Mouse (Mus musculus): ENCODE data around the gene Mymk. TPM values are rescaled to one million over a fixed set of nuclear protein-coding genes. Genes with fewer than 3 reads are reported as not detected.

The Mymk gene
- polyA plus RNA-seq, 1 experiment from 2014 or later: not detected

DNA sequence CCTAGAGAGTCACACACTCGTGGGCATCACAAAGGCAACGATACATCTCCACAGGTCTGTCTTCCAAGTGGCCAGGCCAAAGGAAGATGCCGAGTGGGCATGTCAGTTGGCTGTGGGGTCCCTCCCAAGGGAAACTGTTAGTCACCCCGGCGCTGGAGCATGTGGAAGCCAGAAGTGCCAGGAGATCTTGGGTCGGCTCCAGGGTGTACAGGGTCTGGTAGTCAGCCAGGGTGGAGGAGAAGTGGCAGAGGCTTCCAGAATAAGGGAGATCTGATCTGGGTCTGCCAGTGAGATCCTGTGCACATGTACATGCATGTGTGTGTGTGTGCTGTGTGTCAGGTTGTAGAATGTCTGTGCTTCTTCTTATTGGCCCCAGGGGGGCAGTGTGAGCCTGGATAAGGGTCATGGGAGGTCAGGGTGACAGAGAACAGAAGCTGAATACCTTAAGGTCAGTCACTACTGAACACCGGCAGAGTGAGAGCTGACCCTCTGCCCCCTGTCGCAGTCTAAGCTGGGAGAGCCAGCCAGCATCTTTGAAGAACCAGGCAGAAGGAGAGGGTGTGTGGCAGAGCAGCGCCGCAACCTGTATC, 5.8 kb upstream of the Mymk start:
- ATAC-seq: no peak
- no peak overlapping the region for H3K4me2 ChIP-seq (replicated peaks)
- H3K4me1 ChIP-seq (replicated peaks): peaks cover 26% of the 10 kb centered on the region
- H3K9me3 ChIP-seq: no peaks in the 10 kb centered on the region
- H3K4me3 ChIP-seq (replicated peaks): no peak overlapping the region
- no peak overlapping the region for H3K27ac ChIP-seq
- H3K27me3 ChIP-seq: no peaks in the 10 kb centered on the region
- 62% methylated on average over 10 of the region's 10 CpGs for WGBS
- no peaks in the 10 kb centered on the region for H3K36me3 ChIP-seq
- no peak overlapping the region for H3K9ac ChIP-seq (replicated peaks)

DNA sequence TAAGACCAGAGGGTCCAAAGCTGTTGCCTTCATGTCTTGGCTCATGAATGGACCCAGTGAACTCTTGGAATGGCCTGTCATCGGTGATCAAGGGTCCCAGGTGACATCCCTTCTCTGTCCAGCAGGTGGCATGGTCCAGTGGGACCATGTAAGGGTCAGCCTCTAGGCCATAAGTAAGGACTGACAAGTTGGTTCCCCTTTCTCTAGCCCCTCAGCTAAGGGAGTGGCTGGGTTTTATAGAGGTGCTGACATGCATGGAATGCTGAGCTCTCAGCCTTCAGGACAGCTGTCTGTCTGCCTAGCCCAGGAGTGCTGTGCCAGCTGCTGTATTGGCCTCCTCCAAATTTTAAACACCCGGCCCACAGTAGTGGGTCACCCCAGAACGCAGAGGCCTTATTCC, 3.5 kb upstream of the Mymk start:
- no peak for ATAC-seq
- Histone ChIP-seq H3K27ac (no peak overlapping the region), H3K27me3 (no peaks in the 10 kb centered on the region), H3K4me3 (replicated peaks) (no peak overlapping the region), H3K36me3 (no peaks in the 10 kb centered on the region), H3K4me2 (replicated peaks) (no peak overlapping the region), H3K9ac (replicated peaks) (no peak overlapping the region), H3K9me3 (no peaks in the 10 kb centered on the region), H3K4me1 (replicated peaks) (peaks cover 26% of the 10 kb centered on the region)
- WGBS: 75% methylated on average over 3 of the region's 3 CpGs

- H3K9me3 ChIP-seq: no peaks in the 10 kb centered on the region
- 82% methylated on average over 4 of the region's 4 CpGs for WGBS
- H3K27me3 ChIP-seq: no peaks in the 10 kb centered on the region
- H3K36me3 ChIP-seq: no peaks in the 10 kb centered on the region
- no peak overlapping the region for H3K27ac ChIP-seq
- no peak for ATAC-seq
- H3K4me3 ChIP-seq (replicated peaks): no peak overlapping the region
- no peak overlapping the region for H3K9ac ChIP-seq (replicated peaks)
- H3K4me1 ChIP-seq (replicated peaks): peaks cover 21% of the 10 kb centered on the region
- H3K4me2 ChIP-seq (replicated peaks): no peak overlapping the region
Measured at GRCm38 (mm10) chr2:27074804-27075203, 2.8 kb upstream of the Mymk start.

DNA sequence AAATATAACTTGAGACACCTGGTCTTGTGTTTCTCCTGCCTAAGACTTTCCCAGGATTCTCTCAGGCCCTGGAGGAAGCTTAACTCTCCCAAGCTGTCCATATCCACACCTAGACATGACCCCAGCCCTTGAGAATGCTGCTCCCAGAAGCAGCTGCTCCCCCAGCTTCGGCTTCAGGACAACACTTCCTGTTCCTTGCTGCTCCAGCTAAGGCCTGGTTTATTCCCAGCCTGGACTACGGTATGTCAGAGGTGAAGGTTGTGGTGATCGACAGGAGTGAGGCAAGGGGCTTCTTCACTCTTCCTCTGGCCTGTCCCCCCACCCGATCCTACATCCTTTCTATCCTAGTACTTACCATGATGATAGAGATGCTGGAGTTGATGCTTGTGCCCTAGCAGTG, 1.4 kb upstream of the Mymk start:
- Histone ChIP-seq H3K27ac (no peak overlapping the region), H3K4me1 (replicated peaks) (peaks cover 10% of the 10 kb centered on the region), H3K4me3 (replicated peaks) (no peak overlapping the region), H3K9ac (replicated peaks) (no peak overlapping the region), H3K9me3 (no peaks in the 10 kb centered on the region), H3K27me3 (no peaks in the 10 kb centered on the region), H3K36me3 (no peaks in the 10 kb centered on the region), H3K4me2 (replicated peaks) (no peak overlapping the region)
- 84% methylated on average over 4 of the region's 4 CpGs for WGBS
- ATAC-seq: no peak

GRCm38 (mm10) chr2:27071137-27071536, 842 bp downstream of the Mymk start:
- Histone ChIP-seq H3K4me3 (replicated peaks) (no peak overlapping the region), H3K4me2 (replicated peaks) (no peak overlapping the region), H3K9ac (replicated peaks) (no peak overlapping the region), H3K4me1 (replicated peaks) (peaks cover 8% of the 10 kb centered on the region; the same call in 1 of the 2 replicates), H3K27me3 (no peaks in the 10 kb centered on the region), H3K9me3 (no peaks in the 10 kb centered on the region), H3K27ac (no peak overlapping the region), H3K36me3 (no peaks in the 10 kb centered on the region)
- ATAC-seq: no peak
- WGBS: 41% methylated on average over 4 of the region's 4 CpGs

DNA sequence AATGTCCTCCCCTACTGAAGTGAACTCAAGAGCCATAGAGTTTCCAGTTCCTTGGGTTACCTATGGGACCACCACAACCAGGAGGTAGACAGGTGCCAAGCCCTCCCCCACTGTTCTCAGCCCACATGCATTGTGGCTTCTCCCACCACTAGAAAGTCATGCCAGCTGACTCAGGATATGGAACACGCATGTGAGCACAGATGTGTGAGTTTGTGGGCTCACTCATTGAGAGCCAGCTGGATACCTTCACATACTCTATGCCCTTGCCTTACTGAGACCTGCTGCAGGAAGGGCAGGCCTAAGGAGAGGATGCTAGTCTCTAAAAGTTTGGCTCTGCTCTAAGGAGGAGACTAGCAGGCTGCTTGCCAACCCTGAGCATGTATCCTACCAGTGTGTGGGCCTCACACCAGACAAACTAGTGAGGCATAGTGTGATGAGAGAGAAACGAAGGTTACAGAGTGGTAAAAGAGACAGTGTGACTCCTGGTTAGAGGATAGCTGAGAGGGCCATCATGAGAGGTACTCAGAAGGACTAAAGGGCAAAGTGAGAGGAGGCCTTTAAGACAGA, 1.6 kb downstream of the Mymk start:
- H3K36me3 ChIP-seq: no peaks in the 10 kb centered on the region
- H3K9ac ChIP-seq (replicated peaks): no peak overlapping the region
- ATAC-seq: no peak
- H3K9me3 ChIP-seq: no peaks in the 10 kb centered on the region
- no peak overlapping the region for H3K4me3 ChIP-seq (replicated peaks)
- H3K27ac ChIP-seq: no peak overlapping the region
- peaks cover 8% of the 10 kb centered on the region; the same call in 1 of the 2 replicates for H3K4me1 ChIP-seq (replicated peaks)
- no peaks in the 10 kb centered on the region for H3K27me3 ChIP-seq
- WGBS: 82% methylated on average over 2 of the region's 2 CpGs
- H3K4me2 ChIP-seq (replicated peaks): no peak overlapping the region

- H3K4me1 ChIP-seq (replicated peaks): peaks cover 8% of the 10 kb centered on the region; the same call in 1 of the 2 replicates
- WGBS: 43% methylated on average over 3 of the region's 3 CpGs
- H3K27me3 ChIP-seq: no peaks in the 10 kb centered on the region
- no peaks in the 10 kb centered on the region for H3K9me3 ChIP-seq
- H3K4me2 ChIP-seq (replicated peaks): no peak overlapping the region
- ATAC-seq: no peak
- no peak overlapping the region for H3K9ac ChIP-seq (replicated peaks)
- no peaks in the 10 kb centered on the region for H3K36me3 ChIP-seq
- no peak overlapping the region for H3K27ac ChIP-seq
- no peak overlapping the region for H3K4me3 ChIP-seq (replicated peaks)
Measured at GRCm38 (mm10) chr2:27069646-27070045, 2.3 kb downstream of the Mymk start.

- Histone ChIP-seq H3K4me3 (replicated peaks) (no peak overlapping the region), H3K36me3 (no peaks in the 10 kb centered on the region), H3K4me1 (replicated peaks) (peaks cover 8% of the 10 kb centered on the region; the same call in 1 of the 2 replicates), H3K27ac (no peak overlapping the region), H3K27me3 (no peaks in the 10 kb centered on the region), H3K4me2 (replicated peaks) (no peak overlapping the region), H3K9ac (replicated peaks) (no peak overlapping the region), H3K9me3 (no peaks in the 10 kb centered on the region)
- 56% methylated on average over 2 of the region's 2 CpGs for WGBS
- ATAC-seq: no peak
Measured at GRCm38 (mm10) chr2:27067996-27068395, 4.0 kb downstream of the Mymk start.

- Histone ChIP-seq H3K4me2 (replicated peaks) (no peak overlapping the region), H3K9me3 (no peaks in the 10 kb centered on the region), H3K4me1 (replicated peaks) (peaks cover 8% of the 10 kb centered on the region; the same call in 1 of the 2 replicates), H3K27ac (no peak overlapping the region), H3K4me3 (replicated peaks) (no peak overlapping the region), H3K36me3 (no peaks in the 10 kb centered on the region), H3K9ac (replicated peaks) (0 out of 2 replicates have a peak overlapping the region, but pooled peaks have one; percentile 1), H3K27me3 (no peaks in the 10 kb centered on the region)
- 82% methylated on average over 2 of the region's 2 CpGs for WGBS
- ATAC-seq: no peak
Measured at GRCm38 (mm10) chr2:27067124-27067523, 4.9 kb downstream of the Mymk start.

DNA sequence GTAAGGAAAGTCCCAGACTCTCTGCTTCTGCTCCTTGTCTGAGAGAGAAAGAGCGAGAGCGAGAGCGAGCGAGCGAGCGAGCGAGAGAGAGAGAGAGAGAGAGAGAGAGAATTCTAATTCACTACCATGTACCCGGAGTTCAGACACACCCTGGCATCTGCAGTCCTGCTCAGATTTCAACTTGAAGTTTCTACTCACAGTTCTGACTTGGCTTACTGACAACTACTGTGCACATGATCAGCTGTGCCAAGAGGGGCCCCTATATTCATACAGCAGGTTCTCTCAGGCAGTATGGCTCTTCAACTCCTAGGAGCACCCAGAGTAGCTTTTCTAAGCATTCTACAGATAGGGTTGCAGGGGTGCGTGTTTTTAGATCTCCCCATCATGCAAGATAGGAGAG, 12.8 kb downstream of the Mymk start:
- Histone ChIP-seq H3K36me3 (no peaks in the 10 kb centered on the region), H3K27ac (no peak overlapping the region), H3K9me3 (no peaks in the 10 kb centered on the region), H3K4me2 (replicated peaks) (no peak overlapping the region), H3K4me1 (replicated peaks) (no peaks in the 10 kb centered on the region), H3K9ac (replicated peaks) (no peak overlapping the region), H3K4me3 (replicated peaks) (no peak overlapping the region), H3K27me3 (no peaks in the 10 kb centered on the region)
- 89% methylated on average over 9 of the region's 9 CpGs for WGBS
- ATAC-seq: no peak

DNA sequence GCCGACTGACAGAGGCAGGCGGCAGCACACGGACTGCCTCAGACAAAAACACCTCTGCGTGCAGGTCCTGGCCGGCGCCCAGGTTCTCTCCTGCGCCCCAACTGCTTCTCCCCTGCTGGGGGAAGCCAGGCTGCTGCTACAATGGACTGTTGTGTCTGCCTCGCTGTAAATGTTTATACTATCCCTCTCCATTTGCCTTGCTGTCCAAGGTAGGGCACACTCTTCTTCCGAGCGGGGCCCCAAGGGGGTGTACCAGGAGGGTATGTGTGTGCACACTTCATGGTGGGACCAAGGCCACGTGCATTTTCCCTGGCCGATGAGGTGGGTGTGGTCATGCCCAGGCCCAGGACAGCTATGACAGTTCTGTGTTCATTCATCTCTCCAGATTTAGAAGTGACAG, 13.2 kb downstream of the Mymk start:
- Histone ChIP-seq H3K36me3 (no peaks in the 10 kb centered on the region), H3K4me3 (replicated peaks) (no peak overlapping the region), H3K9me3 (no peaks in the 10 kb centered on the region), H3K4me1 (replicated peaks) (no peaks in the 10 kb centered on the region), H3K27me3 (no peaks in the 10 kb centered on the region), H3K4me2 (replicated peaks) (no peak overlapping the region), H3K9ac (replicated peaks) (no peak overlapping the region), H3K27ac (no peak overlapping the region)
- no peak for ATAC-seq
- 63% methylated on average over 12 of the region's 12 CpGs for WGBS

GRCm38 (mm10) chr2:27058251-27058650, 13.7 kb downstream of the Mymk start:
- no peak overlapping the region for H3K27ac ChIP-seq
- 67% methylated on average over 4 of the region's 4 CpGs for WGBS
- no peak for ATAC-seq

GRCm38 (mm10) chr2:27049408-27049807, 22.6 kb downstream of the Mymk start:
- Histone ChIP-seq H3K4me3 (replicated peaks) (no peak overlapping the region), H3K9ac (replicated peaks) (no peak overlapping the region), H3K36me3 (no peaks in the 10 kb centered on the region), H3K9me3 (no peaks in the 10 kb centered on the region), H3K4me1 (replicated peaks) (no peaks in the 10 kb centered on the region), H3K27ac (no peak overlapping the region), H3K4me2 (replicated peaks) (no peak overlapping the region), H3K27me3 (peaks cover 18% of the 10 kb centered on the region; the same call in 1 of the 2 replicates)
- no peak for ATAC-seq
- WGBS: 32% methylated on average over 6 of the region's 6 CpGs

More at GRCm38 (mm10) chr2:27058251-27058650, 13.7 kb downstream of the Mymk start:
- H3K4me2 ChIP-seq (replicated peaks): no peak overlapping the region
- no peaks in the 10 kb centered on the region for H3K4me1 ChIP-seq (replicated peaks)
- no peaks in the 10 kb centered on the region for H3K36me3 ChIP-seq
- no peaks in the 10 kb centered on the region for H3K27me3 ChIP-seq
- H3K9me3 ChIP-seq: no peaks in the 10 kb centered on the region
- no peak overlapping the region for H3K9ac ChIP-seq (replicated peaks)
- no peak overlapping the region for H3K4me3 ChIP-seq (replicated peaks)

Data from midbrain, embryonic 13.5 days (tissue).